Comparison of ENCODE assay signal across 21 mouse cellular contexts in the genomic region with DNA sequence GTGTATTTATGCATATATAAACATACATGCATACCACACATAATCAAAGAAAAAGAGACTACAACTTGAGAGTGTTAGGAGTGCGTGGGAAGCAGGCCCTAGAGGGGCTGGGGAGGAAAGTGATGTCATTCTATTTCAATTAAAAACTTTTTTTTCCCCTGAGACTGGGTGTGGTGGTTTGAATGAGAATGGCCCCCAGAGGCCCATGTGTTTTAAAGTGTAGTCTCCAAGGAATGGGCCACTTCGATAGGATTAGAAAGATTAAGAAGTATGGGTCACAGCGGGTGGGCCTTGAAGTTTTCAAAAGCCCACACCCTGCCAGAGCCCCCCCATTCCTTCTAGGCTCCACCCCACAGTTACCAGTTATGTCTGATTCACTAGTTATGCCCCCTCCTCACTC. TPM values are rescaled to one million over a fixed set of nuclear protein-coding genes. Genes with fewer than 3 reads are reported as not detected.
A peak's percentile ranks its signal among the peaks of the same experiment; 100 is the strongest.
DNase-seq lines count a peak whose midpoint lies in the region; ATAC-seq and TF ChIP-seq lines count a peak whose summit lies in the region.
"Had no signal": no experiment of that assay in that cellular context is flagged by ENCODE, and none has a peak within 500 bp of the region (broad histone marks: within the 10 kb centered on the region; RNA-seq: fewer than 3 reads in every experiment).

No protein-coding gene starts in this region.

- H3K4me2 ChIP-seq in forebrain, embryonic 13.5 days, result no peak overlapping the region
- no peak overlapping the region for H3K4me2 ChIP-seq in forebrain, embryonic 12.5 days
- H3K4me2 ChIP-seq in forebrain, postnatal 0 days (ENCODE audit: low read depth), result no peak overlapping the region
- H3K4me2 ChIP-seq in midbrain, embryonic 11.5 days, result no peak overlapping the region
- H3K4me2 ChIP-seq in midbrain, embryonic 15.5 days, result no peak overlapping the region
- H3K4me2 ChIP-seq: embryonic facial prominence, embryonic 12.5 days; embryonic facial prominence, embryonic 15.5 days; forebrain, embryonic 15.5 days had no signal

- no peak for TF ChIP-seq CTCF in forebrain, postnatal 0 days (IDR thresholded peaks at IDR 0.05; ENCODE audit: low read depth)

- ATAC-seq in forebrain, embryonic 13.5 days, result no peak
- ATAC-seq in forebrain, embryonic 12.5 days (ENCODE audit: low FRiP score), result peak; percentile 61; the same call in 1 of the 2 replicates
- ATAC-seq in forebrain, postnatal 0 days, result no peak
- peak; percentile 41; the same call in 1 of the 2 replicates for ATAC-seq in midbrain, embryonic 11.5 days (ENCODE audit: low FRiP score)
- ATAC-seq in midbrain, embryonic 15.5 days (replicated peaks), result no peak
- ATAC-seq: forebrain, embryonic 15.5 days had no signal

- H3K9me3 ChIP-seq in forebrain, embryonic 10.5 days, result no peaks in the 10 kb centered on the region
- H3K9me3 ChIP-seq in forebrain, embryonic 13.5 days (replicated peaks), result no peaks in the 10 kb centered on the region
- no peaks in the 10 kb centered on the region for H3K9me3 ChIP-seq in forebrain, embryonic 12.5 days
- H3K9me3 ChIP-seq in forebrain, postnatal 0 days (ENCODE audit: low read length), result no peaks in the 10 kb centered on the region
- H3K9me3 ChIP-seq in midbrain, embryonic 11.5 days (ENCODE audit: control insufficient read depth, low read length), result no peaks in the 10 kb centered on the region
- H3K9me3 ChIP-seq in midbrain, embryonic 15.5 days, result no peaks in the 10 kb centered on the region
- H3K9me3 ChIP-seq: embryonic facial prominence, embryonic 12.5 days; embryonic facial prominence, embryonic 15.5 days; forebrain, embryonic 15.5 days had no signal

- H3K9ac ChIP-seq in forebrain, embryonic 13.5 days, result no peak overlapping the region
- no peak overlapping the region for H3K9ac ChIP-seq in forebrain, embryonic 12.5 days
- no peak overlapping the region for H3K9ac ChIP-seq in forebrain, postnatal 0 days
- no peak overlapping the region for H3K9ac ChIP-seq in midbrain, embryonic 11.5 days (ENCODE audit: low read length)
- no peak overlapping the region for H3K9ac ChIP-seq in midbrain, embryonic 15.5 days
- H3K9ac ChIP-seq: embryonic facial prominence, embryonic 12.5 days; embryonic facial prominence, embryonic 15.5 days; forebrain, embryonic 15.5 days had no signal

- H3K4me1 ChIP-seq in forebrain, embryonic 10.5 days, result peaks cover 33% of the 10 kb centered on the region
- peaks cover 12% of the 10 kb centered on the region for H3K4me1 ChIP-seq in forebrain, embryonic 13.5 days
- H3K4me1 ChIP-seq in forebrain, embryonic 12.5 days, result peaks cover 24% of the 10 kb centered on the region
- 0 out of 2 replicates have a peak, but pooled peaks cover 7% of the 10 kb centered on the region for H3K4me1 ChIP-seq in forebrain, postnatal 0 days (ENCODE audit: insufficient read depth)
- peaks cover 4% of the 10 kb centered on the region; the same call in 1 of the 2 replicates for H3K4me1 ChIP-seq in midbrain, embryonic 11.5 days (ENCODE audit: control insufficient read depth, insufficient read depth, low read length)
- H3K4me1 ChIP-seq in midbrain, embryonic 15.5 days, result peaks cover 9% of the 10 kb centered on the region

- peak; percentile 24 for DNase-seq in forebrain, embryonic 10.5 days (ENCODE audit: extremely low spot score, low spot score)
- no peak for DNase-seq in forebrain, postnatal 0 days
- DNase-seq in midbrain, embryonic 11.5 days (ENCODE audit: low spot score, missing footprints), result no peak
- DNase-seq: adrenal gland, adult 2 months; adrenal gland, postnatal 10 days; adrenal gland, postnatal 25 days; cerebellum, adult 11 months; cerebellum, adult 18-20 months; cerebellum, adult 8-10 months; cerebellum, adult 9-11 months; cerebellum, postnatal 14 days; cerebellum, postnatal 36 days; embryo, embryonic 11 days had no signal

- no peaks in the 10 kb centered on the region for H3K36me3 ChIP-seq in forebrain, embryonic 10.5 days (replicated peaks)
- H3K36me3 ChIP-seq in forebrain, embryonic 13.5 days (ENCODE audit: poor library complexity, severe bottlenecking), result no peaks in the 10 kb centered on the region
- no peaks in the 10 kb centered on the region for H3K36me3 ChIP-seq in forebrain, embryonic 12.5 days (replicated peaks)
- H3K36me3 ChIP-seq in forebrain, postnatal 0 days (ENCODE audit: insufficient read depth), result no peaks in the 10 kb centered on the region
- H3K36me3 ChIP-seq in midbrain, embryonic 11.5 days (ENCODE audit: control insufficient read depth, insufficient read depth, low read length), result no peaks in the 10 kb centered on the region
- H3K36me3 ChIP-seq in midbrain, embryonic 15.5 days (replicated peaks), result no peaks in the 10 kb centered on the region
- H3K36me3 ChIP-seq: embryonic facial prominence, embryonic 12.5 days; embryonic facial prominence, embryonic 15.5 days; forebrain, embryonic 15.5 days had no signal

- H3K4me3 ChIP-seq in forebrain, embryonic 10.5 days, result no peak overlapping the region
- H3K4me3 ChIP-seq in forebrain, embryonic 13.5 days, result no peak overlapping the region
- no peak overlapping the region for H3K4me3 ChIP-seq in forebrain, embryonic 12.5 days (replicated peaks)
- no peak overlapping the region for H3K4me3 ChIP-seq in forebrain, postnatal 0 days (ENCODE audit: low read depth, low read length)
- no peak overlapping the region for H3K4me3 ChIP-seq in midbrain, embryonic 11.5 days (ENCODE audit: low read depth, low read length)
- no peak overlapping the region for H3K4me3 ChIP-seq in midbrain, embryonic 15.5 days
- H3K4me3 ChIP-seq: embryonic facial prominence, embryonic 12.5 days; embryonic facial prominence, embryonic 15.5 days; erythroblast, embryonic 14.5 days; forebrain, embryonic 15.5 days had no signal

- peaks cover 33% of the 10 kb centered on the region for H3K27me3 ChIP-seq in forebrain, embryonic 10.5 days (ENCODE audit: poor library complexity, severe bottlenecking)
- H3K27me3 ChIP-seq in forebrain, embryonic 13.5 days, result peaks cover 5% of the 10 kb centered on the region; the same call in 1 of the 2 replicates
- peaks cover 19% of the 10 kb centered on the region; the same call in 1 of the 2 replicates for H3K27me3 ChIP-seq in forebrain, embryonic 12.5 days
- no peaks in the 10 kb centered on the region for H3K27me3 ChIP-seq in forebrain, postnatal 0 days (ENCODE audit: insufficient read depth, low read length)
- H3K27me3 ChIP-seq in midbrain, embryonic 11.5 days (ENCODE audit: control insufficient read depth, insufficient read depth, low read length), result peaks cover 6% of the 10 kb centered on the region; the same call in 1 of the 2 replicates
- no peaks in the 10 kb centered on the region for H3K27me3 ChIP-seq in midbrain, embryonic 15.5 days (replicated peaks)
- H3K27me3 ChIP-seq: forebrain, embryonic 15.5 days had no signal

- H3K27ac ChIP-seq in forebrain, embryonic 10.5 days, result 0 out of 2 replicates have a peak overlapping the region, but pooled peaks have one; percentile 26
- H3K27ac ChIP-seq in forebrain, embryonic 13.5 days, result no peak overlapping the region
- H3K27ac ChIP-seq in forebrain, embryonic 12.5 days, result no peak overlapping the region
- no peak overlapping the region for H3K27ac ChIP-seq in forebrain, postnatal 0 days (ENCODE audit: low read depth, low read length)
- no peak overlapping the region for H3K27ac ChIP-seq in midbrain, embryonic 11.5 days (ENCODE audit: low read depth, low read length)
- no peak overlapping the region for H3K27ac ChIP-seq in midbrain, embryonic 15.5 days
- H3K27ac ChIP-seq: embryonic facial prominence, embryonic 12.5 days; embryonic facial prominence, embryonic 15.5 days; forebrain, embryonic 15.5 days had no signal

- WGBS in forebrain, embryonic 10.5 days, result 31% methylated on average over 3 of the region's 3 CpGs
- WGBS in forebrain, embryonic 13.5 days, result 25% methylated on average over 3 of the region's 3 CpGs
- 14% methylated on average over 3 of the region's 3 CpGs for WGBS in forebrain, embryonic 12.5 days
- WGBS in forebrain, postnatal 0 days, result 30% methylated on average over 3 of the region's 3 CpGs
- 22% methylated on average over 3 of the region's 3 CpGs for WGBS in midbrain, embryonic 11.5 days
- 31% methylated on average over 3 of the region's 3 CpGs for WGBS in midbrain, embryonic 15.5 days

RNA-seq across cellular contexts. Expression of a gene that starts 26.8 kb away (rescaled TPM):
- 3.8 and 4.0 TPM in 2 replicates for polyA plus RNA-seq in forebrain, embryonic 10.5 days (2016; fragmentation: Nextera tagmentation; extraction: Ambion mirVana)
- polyA plus RNA-seq in forebrain, embryonic 13.5 days (2015; fragmentation: Nextera tagmentation; extraction: Ambion mirVana), result 0.45 and 0.53 TPM in 2 replicates
- 1.7 and 1.8 TPM in 2 replicates for polyA plus RNA-seq in forebrain, embryonic 12.5 days (2016; fragmentation: Nextera tagmentation; extraction: Ambion mirVana)
- 0.43 and 0.62 TPM in 2 replicates for total RNA-seq in forebrain, postnatal 0 days (2014; rRNA removed)
- 0.47 and 0.60 TPM in 2 replicates for polyA plus RNA-seq in forebrain, postnatal 0 days (2015; fragmentation: Nextera tagmentation; extraction: Ambion mirVana)
- polyA plus RNA-seq in midbrain, embryonic 11.5 days (2014; fragmentation: Nextera tagmentation; extraction: Ambion mirVana), result 2.8 and 3.0 TPM in 2 replicates
- 0.40 and 0.65 TPM in 2 replicates for polyA plus RNA-seq in midbrain, embryonic 15.5 days (2015; fragmentation: Nextera tagmentation; extraction: Ambion mirVana)
- total RNA-seq: MEL had no signal
- polyA plus RNA-seq: erythroblast, embryonic 14.5 days had no signal

RNA-seq across cellular contexts. Expression of a gene that starts 27.3 kb away (rescaled TPM):
- polyA plus RNA-seq in forebrain, embryonic 10.5 days (2016; fragmentation: Nextera tagmentation; extraction: Ambion mirVana), result 115 and 116 TPM in 2 replicates
- 93.9 and 101 TPM in 2 replicates for polyA plus RNA-seq in forebrain, embryonic 13.5 days (2015; fragmentation: Nextera tagmentation; extraction: Ambion mirVana)
- 91.3 and 93.0 TPM in 2 replicates for polyA plus RNA-seq in forebrain, embryonic 12.5 days (2016; fragmentation: Nextera tagmentation; extraction: Ambion mirVana)
- 34.6 and 41.9 TPM in 2 replicates for total RNA-seq in forebrain, postnatal 0 days (2014; rRNA removed)
- 51.0 and 60.0 TPM in 2 replicates for polyA plus RNA-seq in forebrain, postnatal 0 days (2015; fragmentation: Nextera tagmentation; extraction: Ambion mirVana)
- 103 TPM in 2 replicates for polyA plus RNA-seq in midbrain, embryonic 11.5 days (2014; fragmentation: Nextera tagmentation; extraction: Ambion mirVana)
- 76.2 and 77.9 TPM in 2 replicates for polyA plus RNA-seq in midbrain, embryonic 15.5 days (2015; fragmentation: Nextera tagmentation; extraction: Ambion mirVana)

RNA-seq across cellular contexts. Expression of a gene that starts 57.2 kb away (rescaled TPM):
- 2.5 and 3.1 TPM in 2 replicates for polyA plus RNA-seq in forebrain, embryonic 10.5 days (2016; fragmentation: Nextera tagmentation; extraction: Ambion mirVana)
- 3.5 and 3.6 TPM in 2 replicates for polyA plus RNA-seq in forebrain, embryonic 13.5 days (2015; fragmentation: Nextera tagmentation; extraction: Ambion mirVana)
- polyA plus RNA-seq in forebrain, embryonic 12.5 days (2016; fragmentation: Nextera tagmentation; extraction: Ambion mirVana), result 3.7 and 3.9 TPM in 2 replicates
- 8.7 TPM in 2 replicates for total RNA-seq in forebrain, postnatal 0 days (2014; rRNA removed)
- polyA plus RNA-seq in forebrain, postnatal 0 days (2015; fragmentation: Nextera tagmentation; extraction: Ambion mirVana), result 5.9 and 6.2 TPM in 2 replicates
- 2.8 and 3.2 TPM in 2 replicates for polyA plus RNA-seq in midbrain, embryonic 11.5 days (2014; fragmentation: Nextera tagmentation; extraction: Ambion mirVana)
- 3.9 and 4.4 TPM in 2 replicates for polyA plus RNA-seq in midbrain, embryonic 15.5 days (2015; fragmentation: Nextera tagmentation; extraction: Ambion mirVana)

Comparison
In these comparisons a context has a peak if more than half of its experiments do, and no peak if none do; other contexts are left out.
1. ATAC-seq: peak in forebrain, embryonic 12.5 days (single experiment) and midbrain, embryonic 11.5 days (single experiment); none in forebrain, embryonic 13.5 days (single experiment), forebrain, postnatal 0 days (single experiment) and midbrain, embryonic 15.5 days (single experiment).